Mouse (Mus musculus): ENCODE measurements around the gene Acsm4. TPM values are rescaled to one million over a fixed set of nuclear protein-coding genes. Genes with fewer than 3 reads are reported as not detected.
A peak's percentile ranks its signal among the peaks of the same experiment; 100 is the strongest.

Acsm4 gene
- polyA plus RNA-seq, 1 experiment = not detected

DNA sequence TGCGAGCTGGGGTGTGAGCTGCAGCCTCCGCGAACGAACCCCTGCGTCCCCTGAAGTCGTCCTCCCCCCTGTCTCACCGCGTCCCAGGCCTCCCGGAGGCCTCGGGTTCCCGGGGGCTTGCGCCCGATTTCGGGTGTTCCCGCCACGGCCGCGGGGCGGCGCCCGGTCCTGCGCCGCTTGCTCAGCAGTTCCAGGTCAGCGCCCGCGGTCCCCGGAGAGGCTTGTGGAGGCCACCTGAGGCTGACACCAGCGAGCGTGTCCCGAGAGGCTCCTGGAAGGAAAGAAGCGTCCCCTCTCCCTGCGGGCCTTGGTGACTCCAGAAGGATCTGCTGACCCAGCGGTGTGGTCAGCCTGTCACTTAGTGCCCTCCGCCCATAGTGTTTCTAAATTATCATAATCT is 54.5 kb downstream of the Acsm4 start:
- no peak overlapping the region for H3K4me3 ChIP-seq (replicated peaks; ENCODE audit: control insufficient read depth, low read depth, low read length)
- H3K27ac ChIP-seq (ENCODE audit: control insufficient read depth, insufficient read depth, low read depth, low read length, poor library complexity) = no peak overlapping the region; the same call in 1 of the 2 replicates
- TF ChIP-seq CTCF (IDR thresholded peaks at IDR 0.05; ENCODE audit: control insufficient read depth, insufficient read depth, low read length) (peak; percentile 11; the same call in 1 of the 2 replicates), POLR2A (IDR thresholded peaks at IDR 0.05; ENCODE audit: borderline replicate concordance, control insufficient read depth, low read depth, low read length) (no peak)
- no peaks in the 10 kb centered on the region for H3K4me1 ChIP-seq (ENCODE audit: control insufficient read depth, insufficient read depth, low read length)
- WGBS = 15% methylated on average over 34 of the region's 34 CpGs

DNA sequence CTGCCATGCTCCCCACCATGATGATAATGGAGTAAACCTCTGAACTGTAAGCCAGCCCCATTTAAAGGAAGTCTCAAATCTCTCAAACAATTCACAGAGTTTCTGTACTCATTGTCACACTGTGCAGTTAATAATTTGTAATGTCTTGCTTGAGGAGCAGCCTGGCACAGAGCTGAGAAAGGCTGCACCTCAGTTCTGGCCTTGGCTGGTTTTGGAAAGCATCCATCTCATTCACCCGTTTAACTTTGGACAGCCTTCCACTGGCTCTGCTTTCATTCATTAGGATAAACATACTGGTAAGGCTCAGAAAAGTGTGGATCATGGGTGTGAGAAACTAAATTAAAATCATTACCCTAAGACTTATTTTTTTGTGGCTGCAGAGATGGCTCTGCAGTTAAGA is 56.0 kb downstream of the Acsm4 start:
- Histone ChIP-seq H3K4me1 (ENCODE audit: control insufficient read depth, insufficient read depth, low read length) (no peaks in the 10 kb centered on the region), H3K4me3 (replicated peaks; ENCODE audit: control insufficient read depth, low read depth, low read length) (no peak overlapping the region), H3K27ac (ENCODE audit: control insufficient read depth, insufficient read depth, low read depth, low read length, poor library complexity) (no peak overlapping the region)
- TF ChIP-seq POLR2A (IDR thresholded peaks at IDR 0.05; ENCODE audit: borderline replicate concordance, control insufficient read depth, low read depth, low read length) (no peak), CTCF (IDR thresholded peaks at IDR 0.05; ENCODE audit: control insufficient read depth, insufficient read depth, low read length) (no peak)
- 73% methylated on average over 1 of the region's 1 CpGs for WGBS

DNA sequence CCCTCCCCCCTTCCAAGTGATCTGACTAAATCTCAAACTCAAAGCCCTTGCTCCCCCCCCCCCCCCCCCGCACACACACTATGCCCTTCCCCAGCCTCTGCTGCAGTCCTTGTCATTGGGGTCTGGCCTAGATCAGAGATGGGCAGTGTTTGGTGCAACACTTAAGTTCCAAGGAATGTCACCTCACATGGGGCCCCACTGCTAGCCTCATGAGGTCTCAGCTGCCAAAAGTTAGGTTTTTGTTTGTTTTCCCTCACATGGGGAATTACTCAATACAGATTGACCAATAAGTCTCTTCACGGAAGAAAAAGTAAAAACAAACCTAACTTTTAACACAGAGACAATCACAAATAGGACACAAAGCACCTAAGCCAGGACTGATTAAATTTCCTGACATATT is 58.9 kb downstream of the Acsm4 start:
- TF ChIP-seq POLR2A (IDR thresholded peaks at IDR 0.05; ENCODE audit: borderline replicate concordance, control insufficient read depth, low read depth, low read length) (no peak), CTCF (IDR thresholded peaks at IDR 0.05; ENCODE audit: control insufficient read depth, insufficient read depth, low read length) (no peak)
- Histone ChIP-seq H3K4me1 (ENCODE audit: control insufficient read depth, insufficient read depth, low read length) (no peaks in the 10 kb centered on the region), H3K4me3 (replicated peaks; ENCODE audit: control insufficient read depth, low read depth, low read length) (no peak overlapping the region), H3K27ac (ENCODE audit: control insufficient read depth, insufficient read depth, low read depth, low read length, poor library complexity) (no peak overlapping the region)
- WGBS = 71% methylated on average over 2 of the region's 2 CpGs

DNA sequence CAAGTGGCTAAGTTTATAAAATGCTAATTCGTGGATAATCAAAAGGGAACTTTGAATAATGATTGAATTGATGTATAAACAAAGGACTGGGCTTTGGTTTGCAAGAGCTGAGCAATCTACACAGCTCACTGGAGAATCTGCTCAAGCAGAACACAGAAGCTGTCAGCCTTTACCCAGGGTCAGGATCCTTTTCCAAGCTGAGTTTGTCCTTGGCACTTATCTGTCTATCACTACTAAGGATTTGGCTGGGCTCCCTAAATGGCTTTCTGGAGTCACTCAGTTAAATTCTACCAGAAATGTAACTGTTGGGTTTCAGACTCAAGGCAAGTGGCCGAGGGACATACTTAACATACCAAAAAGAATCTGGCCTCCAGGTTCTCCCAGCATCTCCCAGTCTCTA is 60.1 kb downstream of the Acsm4 start:
- Histone ChIP-seq H3K27ac (ENCODE audit: control insufficient read depth, insufficient read depth, low read depth, low read length, poor library complexity) (no peak overlapping the region), H3K4me1 (ENCODE audit: control insufficient read depth, insufficient read depth, low read length) (no peaks in the 10 kb centered on the region), H3K4me3 (replicated peaks; ENCODE audit: control insufficient read depth, low read depth, low read length) (no peak overlapping the region)
- 60% methylated on average over 2 of the region's 2 CpGs for WGBS
- no peak for TF ChIP-seq POLR2A (IDR thresholded peaks at IDR 0.05; ENCODE audit: borderline replicate concordance, control insufficient read depth, low read depth, low read length)
- TF ChIP-seq CTCF (IDR thresholded peaks at IDR 0.05; ENCODE audit: control insufficient read depth, insufficient read depth, low read length) = no peak

DNA sequence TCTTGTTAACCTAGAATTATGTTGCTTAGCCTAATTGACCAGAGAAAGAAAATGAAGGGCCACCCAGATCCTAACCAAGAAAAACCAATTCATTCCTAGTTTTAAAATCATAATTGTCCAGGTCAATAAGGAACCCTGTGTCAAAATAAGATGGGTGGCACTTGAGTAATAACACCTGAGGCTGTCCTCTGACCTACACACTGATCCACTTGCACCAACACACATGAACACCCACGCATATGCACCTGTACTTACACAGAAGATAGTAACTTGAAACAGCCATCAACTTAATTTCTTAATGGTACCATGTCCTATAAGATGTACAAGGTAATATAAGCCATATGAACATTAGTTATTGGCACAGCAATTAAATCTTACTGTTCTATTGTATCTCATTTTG is 63.9 kb downstream of the Acsm4 start:
- no peaks in the 10 kb centered on the region for H3K4me1 ChIP-seq (ENCODE audit: control insufficient read depth, insufficient read depth, low read length)
- no peak overlapping the region for H3K4me3 ChIP-seq (replicated peaks; ENCODE audit: control insufficient read depth, low read depth, low read length)
- WGBS = 74% methylated on average over 1 of the region's 1 CpGs
- TF ChIP-seq POLR2A (IDR thresholded peaks at IDR 0.05; ENCODE audit: borderline replicate concordance, control insufficient read depth, low read depth, low read length) (no peak), CTCF (IDR thresholded peaks at IDR 0.05; ENCODE audit: control insufficient read depth, insufficient read depth, low read length) (no peak)
- no peak overlapping the region for H3K27ac ChIP-seq (ENCODE audit: control insufficient read depth, insufficient read depth, low read depth, low read length, poor library complexity)

DNA sequence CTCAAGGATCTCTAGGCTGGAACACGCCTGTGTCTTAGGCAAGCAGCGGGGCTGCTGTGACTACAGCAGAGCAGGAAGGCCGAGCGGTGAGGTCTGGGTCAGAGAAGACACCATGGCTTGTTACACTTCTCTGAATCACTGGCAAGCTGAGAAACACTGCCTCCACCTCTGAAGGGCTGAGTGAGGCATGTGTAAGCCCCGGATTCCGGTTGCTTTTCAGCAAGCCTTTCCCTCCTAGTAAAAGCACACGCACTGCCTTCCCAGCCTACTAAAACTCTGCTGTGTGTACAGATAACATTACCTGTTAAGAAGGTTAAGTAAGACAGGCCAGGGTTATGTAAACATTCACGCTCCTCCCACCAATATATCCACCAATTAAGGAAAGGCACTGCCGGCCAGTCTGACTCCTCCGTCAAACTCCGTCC is 70.7 kb downstream of the Acsm4 start, which contains the start of gene Acsm3:
Acsm3 (plus strand) TSS at position 397 of the 425 bp plus-strand sequence.
- H3K4me1 ChIP-seq (ENCODE audit: control insufficient read depth, insufficient read depth, low read length) = no peaks in the 10 kb centered on the region
- 61% methylated on average over 11 of the region's 11 CpGs for WGBS
- no peak within 1 kb of the TSS for H3K27ac ChIP-seq (ENCODE audit: control insufficient read depth, insufficient read depth, low read depth, low read length, poor library complexity)
- H3K4me3 ChIP-seq (replicated peaks; ENCODE audit: control insufficient read depth, low read depth, low read length) = no peak within 1 kb of the TSS
- TF ChIP-seq POLR2A (IDR thresholded peaks at IDR 0.05; ENCODE audit: borderline replicate concordance, control insufficient read depth, low read depth, low read length) = no peak
- no peak for TF ChIP-seq CTCF (IDR thresholded peaks at IDR 0.05; ENCODE audit: control insufficient read depth, insufficient read depth, low read length)

DNA sequence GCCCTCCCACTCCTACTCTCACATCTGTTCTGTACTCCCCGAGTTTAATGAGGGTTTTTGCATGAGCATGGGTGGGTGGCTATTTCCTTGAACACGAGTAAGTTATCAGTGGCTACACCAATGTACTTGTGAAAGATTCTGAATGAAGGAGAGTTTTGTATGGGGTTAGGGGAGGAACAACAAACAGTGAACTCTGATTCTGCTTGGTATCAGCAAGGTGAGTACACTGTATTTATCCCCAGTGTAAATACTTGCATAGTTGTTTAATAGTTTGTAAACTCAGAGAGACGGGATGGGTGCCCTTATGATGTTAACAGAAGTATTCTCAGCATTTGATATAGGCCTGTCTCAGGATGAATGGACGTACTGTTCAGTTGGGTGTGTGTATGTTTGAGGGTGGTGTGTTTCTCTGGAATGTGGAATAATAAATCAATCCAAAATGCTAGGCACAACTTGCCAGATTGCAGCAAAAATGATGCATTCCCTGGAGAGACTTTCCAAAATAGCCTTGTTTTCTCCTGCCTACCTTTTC is 72.4 kb downstream of the Acsm4 start:
- WGBS = 60% methylated on average over 4 of the region's 4 CpGs
- Histone ChIP-seq H3K4me1 (ENCODE audit: control insufficient read depth, insufficient read depth, low read length) (no peaks in the 10 kb centered on the region), H3K27ac (ENCODE audit: control insufficient read depth, insufficient read depth, low read depth, low read length, poor library complexity) (no peak overlapping the region), H3K4me3 (replicated peaks; ENCODE audit: control insufficient read depth, low read depth, low read length) (no peak overlapping the region)
- TF ChIP-seq POLR2A (IDR thresholded peaks at IDR 0.05; ENCODE audit: borderline replicate concordance, control insufficient read depth, low read depth, low read length) (no peak), CTCF (IDR thresholded peaks at IDR 0.05; ENCODE audit: control insufficient read depth, insufficient read depth, low read length) (no peak)

Other genes starting within 250 kb of the Acsm4 start
- not detected in 2 replicates for gene Gp2, start 230.7 kb upstream of the Acsm4 start, polyA plus RNA-seq (2011; ENCODE audit: insufficient read depth, insufficient read length, low replicate concordance, missing spikeins)
- 3.4 TPM in 1 of 2 replicates, not detected in the other for gene Umod, start 210.7 kb upstream of the Acsm4 start, polyA plus RNA-seq (2011; ENCODE audit: insufficient read depth, insufficient read length, low replicate concordance, missing spikeins)
- not detected in 2 replicates for gene Acsm5, start 170.6 kb upstream of the Acsm4 start, polyA plus RNA-seq (2011; ENCODE audit: insufficient read depth, insufficient read length, low replicate concordance, missing spikeins)
- not detected in 2 replicates for gene Pdilt, start 166.5 kb upstream of the Acsm4 start, polyA plus RNA-seq (2011; ENCODE audit: insufficient read depth, insufficient read length, low replicate concordance, missing spikeins)
- 9.7 TPM in 1 of 2 replicates, not detected in the other for gene Acsm2, start 135.7 kb upstream of the Acsm4 start, polyA plus RNA-seq (2011; ENCODE audit: insufficient read depth, insufficient read length, low replicate concordance, missing spikeins)
- gene Acsm1, start 83.0 kb upstream of the Acsm4 start, polyA plus RNA-seq (2011; ENCODE audit: insufficient read depth, insufficient read length, low replicate concordance, missing spikeins) = 0.95 and 2.4 TPM in 2 replicates
- 12.6 and 14.6 TPM in 2 replicates for gene Thumpd1, start 30.8 kb downstream of the Acsm4 start, polyA plus RNA-seq (2011; ENCODE audit: insufficient read depth, insufficient read length, low replicate concordance, missing spikeins)
- 1.3 TPM in 1 of 2 replicates, not detected in the other for gene Acsm3, start 70.9 kb downstream of the Acsm4 start, polyA plus RNA-seq (2011; ENCODE audit: insufficient read depth, insufficient read length, low replicate concordance, missing spikeins)
- gene Rexo5, start 104.0 kb downstream of the Acsm4 start, polyA plus RNA-seq (2011; ENCODE audit: insufficient read depth, insufficient read length, low replicate concordance, missing spikeins) = 27.0 and 47.9 TPM in 2 replicates
- gene Eri2, start 104.0 kb downstream of the Acsm4 start, polyA plus RNA-seq (2011; ENCODE audit: insufficient read depth, insufficient read length, low replicate concordance, missing spikeins) = 5.1 and 7.1 TPM in 2 replicates
- 2.3 and 4.4 TPM in 2 replicates for gene Lyrm1, start 205.8 kb downstream of the Acsm4 start, polyA plus RNA-seq (2011; ENCODE audit: insufficient read depth, insufficient read length, low replicate concordance, missing spikeins)
- 2.7 and 7.9 TPM in 2 replicates for gene Dcun1d3, start 206.3 kb downstream of the Acsm4 start, polyA plus RNA-seq (2011; ENCODE audit: insufficient read depth, insufficient read length, low replicate concordance, missing spikeins)